Mouse (Mus musculus) hindbrain, embryonic 15.5 days (tissue): ENCODE data around the gene Gm5741. TPM values are rescaled to one million over a fixed set of nuclear protein-coding genes. Genes with fewer than 3 reads are reported as not detected.

Experiments used
- ATAC-seq: fragments of 200-750 bp; cut with Nextera tagmentation; 2 replicates; pipeline ENCODE4 v1.8.0; 2017; ENCODE audit warnings: low read depth, moderate number of reproducible peaks, moderate TSS enrichment; ENCODE audit not compliant: low FRiP score
- H3K27ac ChIP-seq: fragments of 300-500 bp; sonication (generic); replicated peaks from 2 replicates; pipeline ENCODE4 v1.5.1; 2015; ENCODE audit warnings: mild to moderate bottlenecking, inconsistent platforms
- H3K27me3 ChIP-seq: fragments of 300-500 bp; sonication (generic); 2 replicates; pipeline ENCODE4 v1.6.1; 2015; ENCODE audit warnings: control low read depth, inconsistent platforms
- H3K36me3 ChIP-seq: fragments of 300-500 bp; sonication (generic); 2 replicates; pipeline ENCODE4 v1.6.1; 2015; ENCODE audit warnings: control low read depth, inconsistent platforms
- H3K4me1 ChIP-seq: fragments of 300-500 bp; sonication (generic); replicated peaks from 2 replicates; pipeline ENCODE4 v1.6.1; 2015; ENCODE audit warnings: control low read depth, inconsistent platforms
- H3K4me2 ChIP-seq: fragments of 300-500 bp; sonication (generic); 2 replicates; pipeline ENCODE4 v1.6.1; 2015; ENCODE audit warnings: moderate library complexity, mild to moderate bottlenecking, inconsistent platforms
- H3K4me3 ChIP-seq: fragments of 300-500 bp; sonication (generic); 2 replicates; pipeline ENCODE4 v1.5.1; 2015; ENCODE audit warnings: mild to moderate bottlenecking, inconsistent platforms
- H3K9ac ChIP-seq: fragments of 300-500 bp; sonication (generic); 2 replicates; pipeline ENCODE4 v1.6.1; 2015; ENCODE audit warnings: inconsistent platforms
- H3K9me3 ChIP-seq: fragments of 300-500 bp; sonication (generic); 2 replicates; pipeline ENCODE4 v1.6.1; 2016; ENCODE audit warnings: control low read depth, inconsistent platforms
- WGBS: fragments of 180-500 bp; shearing (Covaris S2); methylation state at CpG from one replicate; pipeline ENCODE4 v1.1.7; 2015; 5-methylcytosine and 5-hydroxymethylcytosine counted together
- polyA plus RNA-seq: library from polyadenylated mRNA; unstranded; fragments of >200 nt; fragmentation: Nextera tagmentation; extraction: Ambion mirVana; gene quantifications from 2 replicates; pipeline ENCODE4 v1.2.1, GENCODE M21; 2015

The Gm5741 gene
- polyA plus RNA-seq, 1 experiment from 2014 or later = 0.99 TPM

- H3K36me3 ChIP-seq = peaks cover 38% of the 10 kb centered on the region
- H3K4me1 ChIP-seq = peaks cover 21% of the 10 kb centered on the region
- ATAC-seq = no peak
- peak overlapping the region; percentile 79 for H3K9ac ChIP-seq
- peak overlapping the region; percentile 79 for H3K4me2 ChIP-seq
- peak overlapping the region; percentile 95 for H3K27ac ChIP-seq
- H3K9me3 ChIP-seq = no peaks in the 10 kb centered on the region
- H3K27me3 ChIP-seq = no peaks in the 10 kb centered on the region
- H3K4me3 ChIP-seq = peak overlapping the region; percentile 90
- 43% methylated on average over 9 of the region's 9 CpGs for WGBS
These were observed 4.7 kb upstream of the Gm5741 start for GRCm38 (mm10) chr8:85072364-85072929.

- Histone ChIP-seq H3K9me3 (no peaks in the 10 kb centered on the region), H3K36me3 (peaks cover 38% of the 10 kb centered on the region), H3K4me2 (peak within 1 kb of the TSS; percentile 79), H3K4me3 (peak within 1 kb of the TSS; percentile 90), H3K27ac (peak within 1 kb of the TSS; percentile 95), H3K9ac (peak within 1 kb of the TSS; percentile 79), H3K4me1 (peaks cover 21% of the 10 kb centered on the region), H3K27me3 (no peaks in the 10 kb centered on the region)
- WGBS = under 1% methylated on average over 68 of the region's 68 CpGs
- ATAC-seq = peak; percentile 89
These were observed 3.9 kb upstream of the Gm5741 start, which contains the start of gene Dhps for GRCm38 (mm10) chr8:85071514-85072281. TSS of gene Dhps (plus strand) at chr8:85071757.

- H3K36me3 ChIP-seq = peaks cover 38% of the 10 kb centered on the region
- 82% methylated on average over 5 of the region's 5 CpGs for WGBS
- no peak overlapping the region for H3K9ac ChIP-seq
- H3K4me2 ChIP-seq = peak overlapping the region; percentile 79
- no peaks in the 10 kb centered on the region for H3K9me3 ChIP-seq
- peak overlapping the region; percentile 95 for H3K27ac ChIP-seq
- H3K27me3 ChIP-seq = no peaks in the 10 kb centered on the region
- H3K4me3 ChIP-seq = peak overlapping the region; percentile 90
- H3K4me1 ChIP-seq = peaks cover 21% of the 10 kb centered on the region
- ATAC-seq = no peak
These were observed 3.3 kb upstream of the Gm5741 start for GRCm38 (mm10) chr8:85071041-85071440.

GRCm38 (mm10) chr8:85067155-85067554, 627 bp downstream of the Gm5741 start:
- ATAC-seq = no peak
- no peaks in the 10 kb centered on the region for H3K27me3 ChIP-seq
- H3K4me2 ChIP-seq = no peak overlapping the region
- peaks cover 13% of the 10 kb centered on the region for H3K4me1 ChIP-seq
- no peaks in the 10 kb centered on the region for H3K9me3 ChIP-seq
- H3K9ac ChIP-seq = no peak overlapping the region
- WGBS = 97% methylated on average over 2 of the region's 2 CpGs
- peaks cover 30% of the 10 kb centered on the region for H3K36me3 ChIP-seq
- H3K4me3 ChIP-seq = no peak overlapping the region
- no peak overlapping the region for H3K27ac ChIP-seq

- no peaks in the 10 kb centered on the region for H3K27me3 ChIP-seq
- ATAC-seq = no peak
- H3K4me2 ChIP-seq = no peak overlapping the region
- no peaks in the 10 kb centered on the region for H3K9me3 ChIP-seq
- H3K4me1 ChIP-seq = peaks cover 22% of the 10 kb centered on the region
- H3K36me3 ChIP-seq = peaks cover 30% of the 10 kb centered on the region
- no peak overlapping the region for H3K4me3 ChIP-seq
- no peak overlapping the region for H3K9ac ChIP-seq
- 34% methylated on average over 2 of the region's 2 CpGs for WGBS
- H3K27ac ChIP-seq = no peak overlapping the region
These were observed 2.6 kb downstream of the Gm5741 start for GRCm38 (mm10) chr8:85065213-85065612.

GRCm38 (mm10) chr8:85062603-85063002, 5.2 kb downstream of the Gm5741 start:
- no peak overlapping the region for H3K4me2 ChIP-seq
- no peak overlapping the region for H3K4me3 ChIP-seq
- H3K4me1 ChIP-seq = peaks cover 26% of the 10 kb centered on the region
- no peaks in the 10 kb centered on the region for H3K27me3 ChIP-seq
- H3K9ac ChIP-seq = no peak overlapping the region
- peaks cover 28% of the 10 kb centered on the region for H3K36me3 ChIP-seq
- 97% methylated on average over 4 of the region's 4 CpGs for WGBS
- no peaks in the 10 kb centered on the region for H3K9me3 ChIP-seq
- ATAC-seq = no peak
- H3K27ac ChIP-seq = no peak overlapping the region

- H3K27me3 ChIP-seq = no peaks in the 10 kb centered on the region
- ATAC-seq = peak; percentile 92
- H3K27ac ChIP-seq = peak within 1 kb of the TSS; percentile 85
- H3K9me3 ChIP-seq = no peaks in the 10 kb centered on the region
- under 1% methylated on average over 52 of the region's 53 CpGs for WGBS
- H3K36me3 ChIP-seq = peaks cover 25% of the 10 kb centered on the region
- peak within 1 kb of the TSS; percentile 77 for H3K4me2 ChIP-seq
- peak within 1 kb of the TSS; percentile 92 for H3K9ac ChIP-seq
- peaks cover 26% of the 10 kb centered on the region for H3K4me1 ChIP-seq
- peak within 1 kb of the TSS; percentile 97 for H3K4me3 ChIP-seq
These were observed 7.7 kb downstream of the Gm5741 start, which contains the start of gene Fbxw9 for GRCm38 (mm10) chr8:85059879-85060616. TSS of gene Fbxw9 (plus strand) at chr8:85060055.

GRCm38 (mm10) chr8:85057367-85057766, 10.4 kb downstream of the Gm5741 start:
- Histone ChIP-seq H3K4me3 (no peak overlapping the region), H3K4me2 (no peak overlapping the region), H3K36me3 (peaks cover 39% of the 10 kb centered on the region), H3K9me3 (no peaks in the 10 kb centered on the region), H3K9ac (no peak overlapping the region), H3K27me3 (no peaks in the 10 kb centered on the region), H3K27ac (no peak overlapping the region), H3K4me1 (peaks cover 25% of the 10 kb centered on the region)
- 85% methylated on average over 7 of the region's 7 CpGs for WGBS
- ATAC-seq = no peak

GRCm38 (mm10) chr8:85043619-85044018, 24.2 kb downstream of the Gm5741 start:
- peaks cover 11% of the 10 kb centered on the region for H3K4me1 ChIP-seq
- H3K27me3 ChIP-seq = no peaks in the 10 kb centered on the region
- no peak overlapping the region for H3K9ac ChIP-seq
- peaks cover 70% of the 10 kb centered on the region for H3K36me3 ChIP-seq
- no peak overlapping the region for H3K4me3 ChIP-seq
- no peaks in the 10 kb centered on the region for H3K9me3 ChIP-seq
- H3K4me2 ChIP-seq = no peak overlapping the region
- H3K27ac ChIP-seq = no peak overlapping the region
- 97% methylated on average over 6 of the region's 6 CpGs for WGBS
- ATAC-seq = no peak

- ATAC-seq = peak; percentile 17; the same call in 1 of the 2 replicates
- WGBS = under 1% methylated on average over 54 of the region's 57 CpGs
- peak overlapping the region; percentile 94 for H3K4me2 ChIP-seq
- peaks cover 19% of the 10 kb centered on the region for H3K36me3 ChIP-seq
- H3K4me1 ChIP-seq = peaks cover 37% of the 10 kb centered on the region
- no peaks in the 10 kb centered on the region for H3K9me3 ChIP-seq
- peak overlapping the region; percentile 87 for H3K4me3 ChIP-seq
- H3K27me3 ChIP-seq = no peaks in the 10 kb centered on the region
- H3K27ac ChIP-seq = peak overlapping the region; percentile 99
- peak overlapping the region; percentile 90 for H3K9ac ChIP-seq
These were observed 29.9 kb downstream of the Gm5741 start for GRCm38 (mm10) chr8:85037681-85038531.

- Histone ChIP-seq H3K9me3 (no peaks in the 10 kb centered on the region), H3K4me2 (peak overlapping the region; percentile 94), H3K27ac (peak overlapping the region; percentile 99), H3K4me3 (peak overlapping the region; percentile 87), H3K9ac (peak overlapping the region; percentile 90), H3K36me3 (peaks cover 25% of the 10 kb centered on the region), H3K27me3 (no peaks in the 10 kb centered on the region), H3K4me1 (peaks cover 37% of the 10 kb centered on the region)
- WGBS = under 1% methylated on average over 14 of the region's 14 CpGs
- peak; percentile 68 for ATAC-seq
These were observed 30.5 kb downstream of the Gm5741 start for GRCm38 (mm10) chr8:85037366-85037680.
